Mouse (Mus musculus): ENCODE results near the gene Dchs1.

- TF ChIP-seq USF1 (IDR thresholded peaks at IDR 0.05; ENCODE audit: low read depth) (no peak), POLR2AphosphoS2 (IDR thresholded peaks at IDR 0.05; ENCODE audit: insufficient read length, low read depth) (no peak), MYOD1 (IDR thresholded peaks at IDR 0.05; ENCODE audit: control insufficient read depth in 1 of 3, insufficient read length in 2 of 3, low read depth in 2 of 3) (no peak), POLR2A (IDR thresholded peaks at IDR 0.05; ENCODE audit: insufficient read length, low read depth) (no peak), E2F4 (IDR thresholded peaks at IDR 0.05; ENCODE audit: insufficient read depth) (no peak), MAX (IDR thresholded peaks at IDR 0.05; ENCODE audit: low read depth) (no peak), TCF12 (IDR thresholded peaks at IDR 0.05; ENCODE audit: insufficient read depth, poor library complexity, severe bottlenecking) (no peak), MYOG (IDR thresholded peaks at IDR 0.05; ENCODE audit: control insufficient read depth in 1 of 3, insufficient read depth in 1 of 3, insufficient read length in 2 of 3, low read depth in 2 of 3) (no peak), SRF (IDR thresholded peaks at IDR 0.05; ENCODE audit: control insufficient read depth, insufficient read length, low read depth) (no peak), CEBPB (IDR thresholded peaks at IDR 0.05; ENCODE audit: insufficient read depth, poor library complexity, severe bottlenecking) (no peak), TCF3 (IDR thresholded peaks at IDR 0.05; ENCODE audit: insufficient read length, low read depth) (no peak), REST (IDR thresholded peaks at IDR 0.05; ENCODE audit: insufficient read depth, insufficient read length) (no peak)
Measured at GRCm38 (mm10) chr7:105802771-105803170, 15.3 kb upstream of the Dchs1 start.

Measured in myocyte (in vitro differentiated cells).